Mouse (Mus musculus): ENCODE measurements at regions not wholly inside any gene's neighbourhood (a gene's known extent, or its start where the extent isn't known, plus 50 kb on each side); places are given as distances from the start of the nearest gene placed in this dataset.

DNA sequence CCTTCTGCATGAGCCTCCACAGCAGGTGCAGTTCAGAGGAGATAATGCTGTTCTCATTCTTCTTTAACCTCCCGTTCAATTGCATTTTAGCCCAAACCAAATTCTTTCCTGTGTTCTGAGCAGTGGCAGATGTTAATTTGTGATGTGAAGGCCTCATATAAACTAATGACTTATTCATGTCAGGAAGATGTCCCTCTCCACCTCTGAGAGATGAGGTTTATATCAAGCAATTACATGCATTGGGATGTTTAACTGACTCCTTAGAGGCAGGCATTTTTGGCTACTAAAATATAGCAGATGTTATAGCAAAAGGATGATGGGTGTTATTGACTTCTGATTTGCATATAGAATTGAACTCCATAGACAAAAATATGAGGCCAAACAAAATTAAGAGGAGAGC is 262.1 kb downstream of the Kcna4 start:
- no peaks in the 10 kb centered on the region for H3K9me3 ChIP-seq (ENCODE audit: control insufficient read depth, low read length)
- no peak overlapping the region for H3K4me2 ChIP-seq (ENCODE audit: low read depth, low read length)
- no peaks in the 10 kb centered on the region for H3K36me3 ChIP-seq (ENCODE audit: control insufficient read depth, insufficient read depth, low read length)
- H3K27ac ChIP-seq (ENCODE audit: low read length) = no peak overlapping the region
- no peak overlapping the region for H3K9ac ChIP-seq (ENCODE audit: low read depth, low read length)
- H3K4me3 ChIP-seq (ENCODE audit: low read length) = no peak overlapping the region
- 52% methylated on average over 1 of the region's 1 CpGs for WGBS
- no peaks in the 10 kb centered on the region for H3K4me1 ChIP-seq (ENCODE audit: control insufficient read depth, insufficient read depth, low read length)
- no peaks in the 10 kb centered on the region for H3K27me3 ChIP-seq (replicated peaks; ENCODE audit: control insufficient read depth, insufficient read depth, low read length)
- ATAC-seq = no peak

DNA sequence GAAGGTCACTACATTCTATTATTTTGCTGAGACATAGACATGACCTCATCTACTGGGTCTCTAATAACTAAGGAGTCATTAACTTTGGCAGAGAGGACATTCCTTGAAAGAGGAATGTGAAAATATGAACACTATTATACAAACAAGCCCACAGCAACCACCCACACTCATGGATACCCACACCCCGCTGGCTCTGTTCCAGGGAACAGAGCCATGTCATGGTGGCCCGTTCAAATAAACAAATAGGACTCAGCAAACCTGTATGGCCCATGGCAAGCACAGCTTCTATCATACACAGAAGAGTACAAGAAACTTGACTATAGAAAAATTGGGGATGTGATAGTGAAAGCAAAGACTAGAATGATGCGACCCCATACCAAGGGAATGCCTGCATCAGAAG is 265.8 kb downstream of the Kcna4 start:
- no peaks in the 10 kb centered on the region for H3K36me3 ChIP-seq (ENCODE audit: control insufficient read depth, insufficient read depth, low read length)
- ATAC-seq = no peak
- no peaks in the 10 kb centered on the region for H3K9me3 ChIP-seq (ENCODE audit: control insufficient read depth, low read length)
- H3K9ac ChIP-seq (ENCODE audit: low read depth, low read length) = no peak overlapping the region
- 78% methylated on average over 3 of the region's 3 CpGs for WGBS
- no peak overlapping the region for H3K4me2 ChIP-seq (ENCODE audit: low read depth, low read length)
- no peaks in the 10 kb centered on the region for H3K27me3 ChIP-seq (replicated peaks; ENCODE audit: control insufficient read depth, insufficient read depth, low read length)
- no peak overlapping the region for H3K4me3 ChIP-seq (ENCODE audit: low read length)
- no peaks in the 10 kb centered on the region for H3K4me1 ChIP-seq (ENCODE audit: control insufficient read depth, insufficient read depth, low read length)
- H3K27ac ChIP-seq (ENCODE audit: low read length) = no peak overlapping the region

DNA sequence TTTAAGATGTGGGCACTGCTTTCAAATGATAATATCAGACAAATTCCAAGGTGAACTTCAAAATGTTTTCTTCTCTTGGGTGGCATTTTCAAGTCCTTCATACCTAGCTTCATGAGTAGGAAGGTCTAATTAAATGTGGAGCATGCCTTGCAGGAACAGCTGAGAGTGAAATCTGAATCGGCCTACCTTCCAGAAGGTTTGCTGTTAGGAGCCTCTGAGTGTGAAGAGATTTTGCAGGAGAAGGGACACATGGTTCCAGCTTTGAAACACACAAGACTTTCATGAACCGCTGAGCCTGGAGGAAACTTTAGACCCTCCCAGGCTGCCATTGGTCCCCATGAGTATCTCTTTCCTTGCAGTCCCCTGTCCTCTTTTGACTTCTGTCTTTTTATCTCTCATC is 279.2 kb downstream of the Kcna4 start:
- H3K4me1 ChIP-seq (ENCODE audit: control insufficient read depth, insufficient read depth, low read length) = no peaks in the 10 kb centered on the region
- H3K9me3 ChIP-seq (ENCODE audit: control insufficient read depth, low read length) = no peaks in the 10 kb centered on the region
- no peak for ATAC-seq
- H3K9ac ChIP-seq (ENCODE audit: low read depth, low read length) = no peak overlapping the region
- 68% methylated on average over 2 of the region's 2 CpGs for WGBS
- H3K27ac ChIP-seq (ENCODE audit: low read length) = no peak overlapping the region
- H3K4me3 ChIP-seq (ENCODE audit: low read length) = no peak overlapping the region
- no peaks in the 10 kb centered on the region for H3K27me3 ChIP-seq (replicated peaks; ENCODE audit: control insufficient read depth, insufficient read depth, low read length)
- H3K4me2 ChIP-seq (ENCODE audit: low read depth, low read length) = no peak overlapping the region
- no peaks in the 10 kb centered on the region for H3K36me3 ChIP-seq (ENCODE audit: control insufficient read depth, insufficient read depth, low read length)

DNA sequence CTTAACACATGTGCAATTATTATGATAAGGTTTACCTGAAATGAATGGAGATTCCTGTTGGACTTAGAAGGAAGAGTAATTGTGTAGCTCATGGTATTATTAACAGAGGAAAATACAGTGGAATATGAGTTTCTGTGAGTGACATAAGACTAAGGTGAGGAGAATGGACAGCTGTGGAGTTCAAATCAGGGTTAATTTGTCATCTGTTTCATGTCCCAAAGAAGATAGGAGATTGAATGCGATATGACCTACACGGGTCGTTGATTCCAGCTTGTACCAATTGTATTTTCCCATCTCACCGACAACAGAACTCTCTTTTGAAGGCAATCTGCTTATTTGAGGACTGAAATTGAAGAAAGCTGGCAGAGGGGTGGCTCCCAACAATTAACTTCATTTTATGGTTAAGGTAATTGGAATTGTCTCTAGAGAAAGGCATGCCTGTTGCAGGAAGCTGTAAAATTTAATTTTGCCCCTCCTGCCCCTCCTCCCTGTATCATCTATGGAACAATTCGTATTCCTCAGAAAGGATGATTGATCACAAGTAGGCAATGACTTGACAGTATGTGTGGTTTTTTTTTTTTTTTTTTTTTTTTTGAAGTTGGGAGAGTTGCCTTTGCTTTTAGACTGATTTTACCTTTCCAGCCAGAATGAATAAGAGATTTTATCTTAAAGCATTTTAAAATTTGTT is 319.6 kb downstream of the Kcna4 start:
- ATAC-seq = no peak
- no peaks in the 10 kb centered on the region for H3K36me3 ChIP-seq (ENCODE audit: control insufficient read depth, insufficient read depth, low read length)
- H3K4me1 ChIP-seq (ENCODE audit: control insufficient read depth, insufficient read depth, low read length) = no peaks in the 10 kb centered on the region
- no peak overlapping the region for H3K27ac ChIP-seq (ENCODE audit: low read length)
- H3K9me3 ChIP-seq (ENCODE audit: control insufficient read depth, low read length) = no peaks in the 10 kb centered on the region
- H3K4me3 ChIP-seq (ENCODE audit: low read length) = no peak overlapping the region
- WGBS = 74% methylated on average over 5 of the region's 5 CpGs
- H3K27me3 ChIP-seq (replicated peaks; ENCODE audit: control insufficient read depth, insufficient read depth, low read length) = no peaks in the 10 kb centered on the region
- no peak overlapping the region for H3K4me2 ChIP-seq (ENCODE audit: low read depth, low read length)
- H3K9ac ChIP-seq (ENCODE audit: low read depth, low read length) = no peak overlapping the region

DNA sequence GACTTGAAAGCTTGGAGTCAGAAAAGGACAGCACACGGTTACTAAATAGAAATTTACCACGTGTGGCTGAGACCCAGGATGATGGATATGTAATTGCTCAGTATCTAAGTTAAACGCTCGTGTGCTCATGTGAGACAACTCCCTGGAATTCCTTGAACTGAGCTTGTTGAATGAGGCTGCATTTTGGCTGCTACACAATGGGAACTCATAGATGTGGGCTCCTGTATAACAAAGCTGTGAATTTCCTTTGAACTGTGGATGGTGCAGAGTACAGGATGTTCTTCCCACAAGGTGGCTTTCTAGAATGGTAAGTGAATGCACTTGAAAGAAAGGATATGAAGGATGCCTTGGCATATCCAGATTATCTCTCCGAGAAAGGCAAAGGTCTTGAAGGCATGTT is 321.4 kb downstream of the Kcna4 start:
- H3K27ac ChIP-seq (ENCODE audit: low read length) = no peak overlapping the region
- WGBS = 54% methylated on average over 5 of the region's 5 CpGs

DNA sequence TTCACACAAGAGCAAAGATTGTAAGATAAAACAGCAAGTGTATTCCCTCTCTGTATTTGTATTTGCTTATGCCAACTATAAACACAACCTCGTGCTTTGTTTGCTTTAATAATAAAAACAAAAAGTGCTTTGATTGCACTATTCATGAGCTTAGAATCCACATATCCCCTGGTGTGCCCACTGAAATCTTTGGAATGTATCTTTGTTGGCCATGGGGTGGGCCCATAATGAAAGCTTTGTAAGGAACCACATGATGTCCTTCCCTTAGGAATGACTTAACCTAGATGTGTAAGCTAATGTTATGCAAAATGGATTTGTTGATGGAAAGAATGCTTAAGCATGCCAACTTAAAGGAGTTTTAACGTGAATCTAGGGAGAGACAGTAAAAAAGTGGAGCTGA is 321.8 kb downstream of the Kcna4 start:
- H3K36me3 ChIP-seq (ENCODE audit: control insufficient read depth, insufficient read depth, low read length) = no peaks in the 10 kb centered on the region
- H3K4me3 ChIP-seq (ENCODE audit: low read length) = no peak overlapping the region
- H3K9me3 ChIP-seq (ENCODE audit: control insufficient read depth, low read length) = no peaks in the 10 kb centered on the region
- H3K27ac ChIP-seq (ENCODE audit: low read length) = no peak overlapping the region
- H3K9ac ChIP-seq (ENCODE audit: low read depth, low read length) = no peak overlapping the region
- no peaks in the 10 kb centered on the region for H3K4me1 ChIP-seq (ENCODE audit: control insufficient read depth, insufficient read depth, low read length)
- no peak overlapping the region for H3K4me2 ChIP-seq (ENCODE audit: low read depth, low read length)
- ATAC-seq = no peak
- no peaks in the 10 kb centered on the region for H3K27me3 ChIP-seq (replicated peaks; ENCODE audit: control insufficient read depth, insufficient read depth, low read length)
- 42% methylated on average over 2 of the region's 2 CpGs for WGBS

More for the DNA sequence above, 321.4 kb downstream of the Kcna4 start:
- Histone ChIP-seq H3K9ac (ENCODE audit: low read depth, low read length) (no peak overlapping the region), H3K36me3 (ENCODE audit: control insufficient read depth, insufficient read depth, low read length) (no peaks in the 10 kb centered on the region), H3K4me3 (ENCODE audit: low read length) (no peak overlapping the region), H3K4me1 (ENCODE audit: control insufficient read depth, insufficient read depth, low read length) (no peaks in the 10 kb centered on the region), H3K27me3 (replicated peaks; ENCODE audit: control insufficient read depth, insufficient read depth, low read length) (no peaks in the 10 kb centered on the region), H3K4me2 (ENCODE audit: low read depth, low read length) (no peak overlapping the region), H3K9me3 (ENCODE audit: control insufficient read depth, low read length) (no peaks in the 10 kb centered on the region)
- ATAC-seq = no peak

DNA sequence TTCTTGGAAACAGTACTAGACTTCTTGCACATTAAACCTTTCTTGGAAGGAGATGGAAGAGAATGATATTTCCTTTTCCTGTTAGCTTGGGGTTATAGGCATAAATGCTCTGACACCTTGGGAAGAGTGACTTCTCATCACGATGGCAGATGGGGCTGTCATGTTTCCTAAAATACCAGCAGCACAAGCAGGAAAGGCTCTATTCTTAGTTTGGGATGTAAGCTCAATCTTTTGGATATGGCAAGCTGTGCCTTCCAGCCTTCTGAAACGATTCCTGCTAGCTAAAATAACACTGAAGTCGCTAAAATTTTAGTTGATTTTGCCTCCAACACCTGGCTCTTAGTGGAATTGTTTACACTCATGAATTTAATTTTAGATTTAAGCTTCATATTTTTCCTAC is 324.3 kb downstream of the Kcna4 start:
- H3K36me3 ChIP-seq (ENCODE audit: control insufficient read depth, insufficient read depth, low read length) = no peaks in the 10 kb centered on the region
- 55% methylated on average over 3 of the region's 3 CpGs for WGBS
- H3K9ac ChIP-seq (ENCODE audit: low read depth, low read length) = no peak overlapping the region
- H3K27ac ChIP-seq (ENCODE audit: low read length) = no peak overlapping the region
- no peaks in the 10 kb centered on the region for H3K27me3 ChIP-seq (replicated peaks; ENCODE audit: control insufficient read depth, insufficient read depth, low read length)
- no peaks in the 10 kb centered on the region for H3K4me1 ChIP-seq (ENCODE audit: control insufficient read depth, insufficient read depth, low read length)
- H3K9me3 ChIP-seq (ENCODE audit: control insufficient read depth, low read length) = no peaks in the 10 kb centered on the region
- no peak for ATAC-seq
- H3K4me2 ChIP-seq (ENCODE audit: low read depth, low read length) = no peak overlapping the region
- H3K4me3 ChIP-seq (ENCODE audit: low read length) = no peak overlapping the region

DNA sequence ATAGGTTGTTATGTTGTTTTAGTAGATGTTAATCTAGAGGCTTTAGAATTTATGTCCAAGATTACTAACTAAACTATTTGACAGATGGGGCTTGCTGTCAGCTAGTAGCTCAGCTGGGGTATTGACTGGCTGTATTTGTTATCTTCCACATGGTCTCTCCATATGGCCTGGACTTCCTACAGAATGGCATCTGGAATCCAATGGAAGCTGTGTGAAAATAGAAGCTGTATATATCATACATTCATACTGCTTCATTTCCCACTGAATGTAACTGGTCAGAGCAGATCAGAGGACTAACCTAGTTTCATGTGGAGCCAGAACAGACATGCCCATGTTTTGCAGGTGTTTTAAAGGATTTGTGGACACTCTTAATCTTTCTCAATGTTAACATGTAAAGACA is 337.0 kb downstream of the Kcna4 start:
- H3K27me3 ChIP-seq (replicated peaks; ENCODE audit: control insufficient read depth, insufficient read depth, low read length) = no peaks in the 10 kb centered on the region
- no peak overlapping the region for H3K27ac ChIP-seq (ENCODE audit: low read length)
- no peak overlapping the region for H3K4me3 ChIP-seq (ENCODE audit: low read length)
- ATAC-seq = no peak
- H3K9ac ChIP-seq (ENCODE audit: low read depth, low read length) = no peak overlapping the region
- no peak overlapping the region for H3K4me2 ChIP-seq (ENCODE audit: low read depth, low read length)
- no peaks in the 10 kb centered on the region for H3K9me3 ChIP-seq (ENCODE audit: control insufficient read depth, low read length)
- no peaks in the 10 kb centered on the region for H3K36me3 ChIP-seq (ENCODE audit: control insufficient read depth, insufficient read depth, low read length)
- no peaks in the 10 kb centered on the region for H3K4me1 ChIP-seq (ENCODE audit: control insufficient read depth, insufficient read depth, low read length)

DNA sequence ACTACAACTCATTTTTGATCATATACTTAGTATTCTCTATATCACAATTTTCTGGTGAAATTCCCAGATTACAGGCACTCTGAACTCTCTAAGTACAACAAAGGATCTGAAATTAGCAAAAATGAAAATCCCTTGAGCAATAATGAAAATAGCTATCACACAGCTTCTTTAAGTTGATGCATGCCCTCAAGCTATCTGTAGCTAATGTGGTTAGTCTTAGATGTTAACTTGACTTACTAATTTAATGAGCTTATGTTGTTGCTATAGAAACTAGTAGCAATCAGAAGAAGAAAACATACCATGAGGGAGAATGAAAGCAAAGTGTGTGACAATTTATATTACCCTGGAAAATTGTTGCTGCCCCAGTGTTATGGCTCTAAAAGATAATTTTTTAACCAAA is 368.7 kb downstream of the Kcna4 start:
- Histone ChIP-seq H3K9me3 (ENCODE audit: control insufficient read depth, low read length) (no peaks in the 10 kb centered on the region), H3K4me1 (ENCODE audit: control insufficient read depth, insufficient read depth, low read length) (no peaks in the 10 kb centered on the region), H3K4me3 (ENCODE audit: low read length) (no peak overlapping the region), H3K36me3 (ENCODE audit: control insufficient read depth, insufficient read depth, low read length) (no peaks in the 10 kb centered on the region), H3K4me2 (ENCODE audit: low read depth, low read length) (no peak overlapping the region), H3K27ac (ENCODE audit: low read length) (no peak overlapping the region), H3K27me3 (replicated peaks; ENCODE audit: control insufficient read depth, insufficient read depth, low read length) (no peaks in the 10 kb centered on the region), H3K9ac (ENCODE audit: low read depth, low read length) (no peak overlapping the region)
- ATAC-seq = no peak
